Mouse (Mus musculus): ENCODE measurements around the gene Klc2. TPM values are rescaled to one million over a fixed set of nuclear protein-coding genes. Genes with fewer than 3 reads are reported as not detected.
"Not testable (repeated sequence)": the region's sequence is repeated elsewhere in the genome, so short reads cannot be mapped to it uniquely, and the experiment has no call there.

Klc2 gene
- polyA plus RNA-seq, 1 experiment from 2014 or later: 8.8 TPM

GRCm38 (mm10) chr19:5086533-5086932 is 31.8 kb downstream of the Klc2 start:
- H3K27me3 ChIP-seq (ENCODE audit: control insufficient read depth, insufficient read depth, low read length); H3K36me3 ChIP-seq (ENCODE audit: control insufficient read depth, insufficient read depth, low read length); H3K9me3 ChIP-seq (ENCODE audit: control insufficient read depth, low read length); DNase-seq (ENCODE audit: low spot score); H3K27ac ChIP-seq (replicated peaks); H3K9ac ChIP-seq (ENCODE audit: low read length); ATAC-seq (ENCODE audit: low FRiP score, low TSS enrichment); H3K4me1 ChIP-seq (replicated peaks; ENCODE audit: control insufficient read depth, insufficient read depth); H3K4me3 ChIP-seq (ENCODE audit: low read depth, low read length); H3K4me2 ChIP-seq (replicated peaks; ENCODE audit: low read depth): not testable (repeated sequence)
- TF ChIP-seq CTCF (IDR thresholded peaks at IDR 0.05; ENCODE audit: low read depth): peak; percentile 52
- 55% methylated on average over 4 of the region's 4 CpGs for WGBS

GRCm38 (mm10) chr19:5085145-5085863 is 33.1 kb downstream of the Klc2 start, which contains the start of gene Tmem151a:
TSS of gene Tmem151a (minus strand) at chr19:5085531.
- Histone ChIP-seq H3K27me3 (ENCODE audit: control insufficient read depth, insufficient read depth, low read length) (peaks cover 7% of the 10 kb centered on the region), H3K4me3 (ENCODE audit: low read depth, low read length) (peak within 1 kb of the TSS; percentile 46), H3K4me2 (replicated peaks; ENCODE audit: low read depth) (peak within 1 kb of the TSS; percentile 77), H3K36me3 (ENCODE audit: control insufficient read depth, insufficient read depth, low read length) (no peaks in the 10 kb centered on the region), H3K9ac (ENCODE audit: low read length) (peak within 1 kb of the TSS; percentile 54), H3K9me3 (ENCODE audit: control insufficient read depth, low read length) (no peaks in the 10 kb centered on the region), H3K4me1 (replicated peaks; ENCODE audit: control insufficient read depth, insufficient read depth) (peaks cover 5% of the 10 kb centered on the region; the same call in 1 of the 2 replicates), H3K27ac (replicated peaks) (peak within 1 kb of the TSS; percentile 24; the same call in 1 of the 2 replicates)
- under 1% methylated on average over 65 of the region's 69 CpGs for WGBS
- TF ChIP-seq CTCF (IDR thresholded peaks at IDR 0.05; ENCODE audit: low read depth) (no peak), EP300 (optimal IDR thresholded peaks at IDR 0.05) (no peak)
- peak; percentile 86 for DNase-seq (ENCODE audit: low spot score)
- peak; percentile 35 for ATAC-seq (ENCODE audit: low FRiP score, low TSS enrichment)

GRCm38 (mm10) chr19:5084834-5085144 is 33.6 kb downstream of the Klc2 start:
- peak overlapping the region; percentile 54 for H3K9ac ChIP-seq (ENCODE audit: low read length)
- TF ChIP-seq CTCF (IDR thresholded peaks at IDR 0.05; ENCODE audit: low read depth) (no peak), EP300 (optimal IDR thresholded peaks at IDR 0.05) (no peak)

GRCm38 (mm10) chr19:5083961-5084833 is 34.2 kb downstream of the Klc2 start:
- peak overlapping the region; percentile 46 for H3K4me3 ChIP-seq (ENCODE audit: low read depth, low read length)
- H3K27me3 ChIP-seq (ENCODE audit: control insufficient read depth, insufficient read depth, low read length): peaks cover 7% of the 10 kb centered on the region
- TF ChIP-seq CTCF (IDR thresholded peaks at IDR 0.05; ENCODE audit: low read depth) (no peak), EP300 (optimal IDR thresholded peaks at IDR 0.05) (no peak)
- H3K4me1 ChIP-seq (replicated peaks; ENCODE audit: control insufficient read depth, insufficient read depth): peaks cover 3% of the 10 kb centered on the region; the same call in 1 of the 2 replicates
- no peak overlapping the region for H3K9ac ChIP-seq (ENCODE audit: low read length)
- WGBS: 58% methylated on average over 3 of the region's 3 CpGs
- no peak overlapping the region for H3K27ac ChIP-seq (replicated peaks)
- H3K9me3 ChIP-seq (ENCODE audit: control insufficient read depth, low read length): no peaks in the 10 kb centered on the region
- peak overlapping the region; percentile 77; the same call in 1 of the 2 replicates for H3K4me2 ChIP-seq (replicated peaks; ENCODE audit: low read depth)
- ATAC-seq (ENCODE audit: low FRiP score, low TSS enrichment): no peak
- no peaks in the 10 kb centered on the region for H3K36me3 ChIP-seq (ENCODE audit: control insufficient read depth, insufficient read depth, low read length)
- no peak for DNase-seq (ENCODE audit: low spot score)

More at GRCm38 (mm10) chr19:5084834-5085144, 33.6 kb downstream of the Klc2 start:
- WGBS: 9% methylated on average over 15 of the region's 15 CpGs
- Histone ChIP-seq H3K4me1 (replicated peaks; ENCODE audit: control insufficient read depth, insufficient read depth) (peaks cover 5% of the 10 kb centered on the region; the same call in 1 of the 2 replicates), H3K9me3 (ENCODE audit: control insufficient read depth, low read length) (no peaks in the 10 kb centered on the region), H3K4me3 (ENCODE audit: low read depth, low read length) (peak overlapping the region; percentile 46), H3K4me2 (replicated peaks; ENCODE audit: low read depth) (peak overlapping the region; percentile 77), H3K36me3 (ENCODE audit: control insufficient read depth, insufficient read depth, low read length) (no peaks in the 10 kb centered on the region), H3K27me3 (ENCODE audit: control insufficient read depth, insufficient read depth, low read length) (peaks cover 7% of the 10 kb centered on the region), H3K27ac (replicated peaks) (peak overlapping the region; percentile 24; the same call in 1 of the 2 replicates)
- DNase-seq (ENCODE audit: low spot score): peak; percentile 45
- ATAC-seq (ENCODE audit: low FRiP score, low TSS enrichment): no peak

GRCm38 (mm10) chr19:5082596-5082995 is 35.8 kb downstream of the Klc2 start:
- TF ChIP-seq EP300 (optimal IDR thresholded peaks at IDR 0.05): no peak
- no peak for TF ChIP-seq CTCF (IDR thresholded peaks at IDR 0.05; ENCODE audit: low read depth)
- no peaks in the 10 kb centered on the region for H3K9me3 ChIP-seq (ENCODE audit: control insufficient read depth, low read length)
- 58% methylated on average over 24 of the region's 24 CpGs for WGBS

More at GRCm38 (mm10) chr19:5082596-5082995, 35.8 kb downstream of the Klc2 start:
- H3K4me1 ChIP-seq (replicated peaks; ENCODE audit: control insufficient read depth, insufficient read depth): peaks cover 2% of the 10 kb centered on the region; the same call in 1 of the 2 replicates
- H3K36me3 ChIP-seq (ENCODE audit: control insufficient read depth, insufficient read depth, low read length): no peaks in the 10 kb centered on the region
- DNase-seq (ENCODE audit: low spot score) (no peak), ATAC-seq (ENCODE audit: low FRiP score, low TSS enrichment) (no peak)
- H3K9ac ChIP-seq (ENCODE audit: low read length): no peak overlapping the region
- no peak overlapping the region for H3K4me3 ChIP-seq (ENCODE audit: low read depth, low read length)
- H3K27me3 ChIP-seq (ENCODE audit: control insufficient read depth, insufficient read depth, low read length): peaks cover 7% of the 10 kb centered on the region
- no peak overlapping the region for H3K4me2 ChIP-seq (replicated peaks; ENCODE audit: low read depth)
- H3K27ac ChIP-seq (replicated peaks): no peak overlapping the region
